Mouse (Mus musculus) spleen, adult 18-20 months (tissue): ENCODE results near the gene Olfr801.

Experiments
- DNase-seq, 2 experiments: peaks; one replicate each; pipeline ENCODE4 v3.0.0; 2022; ENCODE audit warnings: mixed read lengths in 2 of 2

The Olfr801 gene

DNA sequence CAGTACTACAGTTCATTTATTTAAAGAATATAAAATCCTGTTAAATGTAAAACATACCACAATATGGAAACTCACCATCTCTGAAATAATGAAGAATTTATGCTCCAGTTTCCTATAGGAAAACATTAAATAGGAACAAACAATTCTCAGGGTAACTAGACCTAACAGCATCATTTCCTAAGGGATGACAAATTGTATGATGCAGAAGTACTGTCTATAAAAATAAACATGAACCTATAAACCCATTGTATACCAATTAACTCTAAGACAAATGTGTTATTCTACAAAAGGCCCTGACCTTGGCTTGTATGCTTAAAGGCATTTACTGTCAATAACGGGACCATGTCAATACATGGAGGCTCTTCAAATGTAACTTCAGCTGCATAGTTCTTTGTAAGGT lies at the start of gene Olfr801:
Gene Olfr801, minus strand, starts transcription at position 101 of the 400 bp plus-strand sequence.
- no peak for DNase-seq

GRCm38 (mm10) chr10:129702910-129703309 lies 29.2 kb upstream of the Olfr801 start, which contains the start of gene Olfr804:
Olfr804 (plus strand) TSS chr10:129703210.
- no peak for DNase-seq

DNA sequence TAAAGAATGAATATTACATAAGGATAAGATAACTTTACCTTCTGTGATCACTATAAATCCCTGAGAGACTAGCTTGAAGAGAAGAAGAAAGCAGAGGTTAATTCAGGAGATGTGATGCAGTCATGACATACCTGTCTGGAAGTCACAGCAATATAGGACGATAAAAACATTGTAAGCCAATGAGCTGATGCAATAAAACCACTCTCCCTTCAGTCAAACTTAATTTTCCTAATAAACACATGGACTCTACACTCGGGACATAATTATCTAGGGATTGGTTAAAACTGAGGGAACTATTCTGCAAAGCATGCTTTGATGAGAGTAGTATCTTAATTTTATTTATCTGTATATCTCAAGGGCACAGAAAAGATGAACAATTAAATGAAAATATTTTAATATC lies 20.5 kb upstream of the Olfr801 start, which contains the start of gene Olfr803:
Gene Olfr803, minus strand, starts transcription at position 101 of the 400 bp plus-strand sequence.
- no peak for DNase-seq

DNA sequence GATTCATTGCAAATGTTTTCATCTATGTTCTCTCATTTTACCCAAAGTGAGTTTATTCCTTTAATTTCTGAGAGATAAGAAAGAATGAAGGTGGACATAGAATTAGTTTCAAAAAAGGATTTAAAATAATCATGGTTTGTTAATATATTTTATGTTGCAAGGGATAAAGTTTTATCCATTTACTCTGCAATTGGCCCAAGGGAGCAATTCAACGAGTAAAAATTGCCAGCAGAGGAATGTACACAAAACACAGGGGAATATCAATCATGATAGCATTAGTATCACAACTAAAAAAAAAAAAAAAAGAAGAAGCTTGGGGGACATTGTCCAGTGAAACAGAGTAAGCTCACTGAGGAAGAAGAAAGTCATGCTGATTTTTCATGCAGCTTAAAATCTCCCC lies 14.4 kb upstream of the Olfr801 start, which contains the start of gene Olfr802:
Gene Olfr802, minus strand, starts transcription at position 101 of the 400 bp plus-strand sequence.
- no peak for DNase-seq

GRCm38 (mm10) chr10:129657394-129657793 lies 16.3 kb downstream of the Olfr801 start, which contains the start of gene Olfr800:
Olfr800 (plus strand) TSS chr10:129657694.
- no peak for DNase-seq

- DNase-seq = no peak
Measured at GRCm38 (mm10) chr10:129651763-129652162, 21.9 kb downstream of the Olfr801 start.

DNA sequence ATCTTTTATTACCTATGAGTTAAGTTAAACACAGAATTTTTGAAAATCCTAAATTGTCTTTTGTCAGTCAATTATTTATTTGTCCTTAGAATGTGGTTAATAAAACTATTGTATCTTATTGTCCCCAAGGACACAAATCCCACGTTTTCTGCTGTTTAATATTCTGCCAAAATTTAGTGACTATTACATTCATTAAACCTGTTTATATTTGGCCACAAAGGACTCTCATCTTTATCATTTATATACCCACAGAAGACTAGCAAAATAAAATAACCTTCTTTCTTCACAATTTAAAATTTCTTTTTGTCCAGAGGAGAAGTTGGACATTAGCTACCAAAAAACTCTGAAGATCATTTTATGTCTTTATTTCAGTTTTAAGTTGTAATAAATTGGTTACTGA lies 36.5 kb downstream of the Olfr801 start, which contains the start of gene Olfr799:
Gene Olfr799, plus strand, starts transcription at position 301 of the 400 bp plus-strand sequence.
- no peak for DNase-seq

GRCm38 (mm10) chr10:129627834-129628233 lies 45.8 kb downstream of the Olfr801 start, which contains the start of gene Olfr798:
Olfr798 (minus strand) TSS chr10:129627934.
- DNase-seq = no peak

DNA sequence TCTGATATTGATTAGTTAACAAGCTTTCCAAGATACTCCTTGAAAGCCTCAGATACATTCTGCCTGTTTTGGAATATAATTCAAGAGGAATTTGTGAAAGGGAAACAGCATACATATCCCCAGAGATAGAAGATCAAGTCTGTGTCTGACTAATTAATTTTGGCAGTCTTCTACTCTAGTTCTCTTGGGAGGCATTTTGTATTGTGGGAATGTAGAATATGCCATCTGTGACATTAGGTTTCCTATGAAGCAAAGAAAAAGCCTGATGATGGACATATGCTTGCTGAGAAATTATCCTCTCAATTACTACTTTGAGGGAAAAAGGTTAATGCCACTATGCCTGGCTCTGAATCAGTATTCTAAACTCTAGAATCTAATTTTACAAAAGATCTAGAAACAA lies 50.4 kb downstream of the Olfr801 start:
- no peak for DNase-seq

GRCm38 (mm10) chr10:129621724-129622123 lies 51.9 kb downstream of the Olfr801 start:
- no peak for DNase-seq
